Mouse (Mus musculus): ENCODE results near the gene Prpf8. TPM values are rescaled to one million over a fixed set of nuclear protein-coding genes. Genes with fewer than 3 reads are reported as not detected.

Gene Prpf8
- total RNA-seq, 1 experiment: 256 TPM

DNA sequence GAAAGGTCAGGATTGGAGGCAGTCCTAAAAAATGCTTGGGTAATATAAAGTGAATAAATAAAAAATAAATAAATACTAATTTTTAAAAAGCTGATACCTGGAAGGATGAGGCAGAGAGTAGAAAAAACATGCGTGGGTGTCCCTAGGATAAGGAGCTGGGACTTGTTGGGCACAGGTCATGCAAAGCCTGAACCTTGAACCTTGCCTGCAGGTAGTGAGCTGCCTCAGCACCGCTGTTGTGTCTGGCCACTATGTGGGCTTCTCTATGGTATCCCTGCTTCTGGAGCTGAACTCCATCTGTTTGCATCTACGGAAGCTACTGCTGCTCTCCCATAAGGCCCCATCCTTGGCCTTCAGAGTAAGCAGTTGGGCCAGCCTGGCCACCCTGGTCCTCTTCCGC is 17.4 kb upstream of the Prpf8 start:
- Histone ChIP-seq H3K9me3 (ENCODE audit: control insufficient read depth, insufficient read depth, low read depth, low read length) (no peaks in the 10 kb centered on the region), H3K4me3 (ENCODE audit: insufficient read depth in 1 of 2, low read depth in 1 of 2, low read length in 2 of 2, poor library complexity in 1 of 2, severe bottlenecking in 1 of 2) (no peak overlapping the region), H3K36me3 (ENCODE audit: control insufficient read depth, insufficient read depth, low read length, poor library complexity, severe bottlenecking) (no peaks in the 10 kb centered on the region; the same call in 1 of the 2 replicates), H3K9ac (ENCODE audit: insufficient read depth, low read depth, low read length, poor library complexity, severe bottlenecking) (no peak overlapping the region), H3K4me1 (ENCODE audit: control insufficient read depth in 2 of 2, insufficient read depth in 2 of 2, low read length in 2 of 2, poor library complexity in 1 of 2) (peaks cover 2 to 7% of the 10 kb centered on the region in 2 experiments; a peak in 1 of 4 replicates), H3K27ac (ENCODE audit: insufficient read depth, low read depth, low read length, poor library complexity, severe bottlenecking) (no peak overlapping the region)
- in situ Hi-C loops (cut with MboI; ENCODE audit: low sequenced_read_pairs in 2 of 2, unreplicated experiment in 2 of 2): no loop called here
- no peak for DNase-seq (ENCODE audit: low read depth, low spot score)
- TF ChIP-seq CHD2 (IDR thresholded peaks at IDR 0.05; ENCODE audit: low read depth, low read length) (no peak), HCFC1 (IDR thresholded peaks at IDR 0.05; ENCODE audit: borderline replicate concordance, insufficient read depth, low read length) (no peak), MAFK (IDR thresholded peaks at IDR 0.05; ENCODE audit: insufficient read depth, low read depth, low read length) (no peak), ZC3H11A (IDR thresholded peaks at IDR 0.05; ENCODE audit: borderline replicate concordance, low read depth, low read length) (no peak), ZNF384 (IDR thresholded peaks at IDR 0.05; ENCODE audit: low read depth, low read length) (no peak)

DNA sequence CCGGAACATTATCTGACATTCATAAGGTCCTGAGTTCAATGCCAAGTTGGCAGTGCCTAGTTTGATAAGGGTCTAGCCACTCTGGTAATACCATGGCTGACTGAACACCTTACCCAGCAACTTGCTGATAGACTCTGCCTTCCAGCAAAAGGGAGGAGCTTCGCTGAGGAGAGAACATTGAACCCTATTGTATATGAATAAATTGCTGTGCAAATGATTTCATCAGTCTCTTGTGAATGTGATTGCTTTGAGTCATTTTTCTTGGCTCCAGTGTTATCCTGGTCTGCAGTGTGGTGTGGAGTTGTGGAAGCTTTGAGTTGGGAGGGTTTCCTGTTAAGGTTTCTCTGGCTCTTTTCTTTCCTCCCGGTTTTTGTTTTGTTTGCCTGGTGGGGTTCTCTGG is 15.9 kb upstream of the Prpf8 start:
- DNase-seq (ENCODE audit: low read depth, low spot score): no peak
- no peak overlapping the region for H3K9ac ChIP-seq (ENCODE audit: insufficient read depth, low read depth, low read length, poor library complexity, severe bottlenecking)
- TF ChIP-seq CHD2 (IDR thresholded peaks at IDR 0.05; ENCODE audit: low read depth, low read length): no peak
- TF ChIP-seq ZNF384 (IDR thresholded peaks at IDR 0.05; ENCODE audit: low read depth, low read length): no peak
- no peak for TF ChIP-seq ZC3H11A (IDR thresholded peaks at IDR 0.05; ENCODE audit: borderline replicate concordance, low read depth, low read length)
- no peak for TF ChIP-seq MAFK (IDR thresholded peaks at IDR 0.05; ENCODE audit: insufficient read depth, low read depth, low read length)
- TF ChIP-seq HCFC1 (IDR thresholded peaks at IDR 0.05; ENCODE audit: borderline replicate concordance, insufficient read depth, low read length): no peak
- in situ Hi-C loops (cut with MboI; ENCODE audit: low sequenced_read_pairs in 2 of 2, unreplicated experiment in 2 of 2): no loop called here
- H3K4me3 ChIP-seq (ENCODE audit: insufficient read depth in 1 of 2, low read depth in 1 of 2, low read length in 2 of 2, poor library complexity in 1 of 2, severe bottlenecking in 1 of 2): no peak overlapping the region
- no peak overlapping the region for H3K27ac ChIP-seq (ENCODE audit: insufficient read depth, low read depth, low read length, poor library complexity, severe bottlenecking)
- H3K36me3 ChIP-seq (ENCODE audit: control insufficient read depth, insufficient read depth, low read length, poor library complexity, severe bottlenecking): no peaks in the 10 kb centered on the region
- H3K9me3 ChIP-seq (ENCODE audit: control insufficient read depth, insufficient read depth, low read depth, low read length): no peaks in the 10 kb centered on the region
- peaks cover 2 to 7% of the 10 kb centered on the region in 2 experiments; a peak in 1 of 4 replicates for H3K4me1 ChIP-seq (ENCODE audit: control insufficient read depth in 2 of 2, insufficient read depth in 2 of 2, low read length in 2 of 2, poor library complexity in 1 of 2)

DNA sequence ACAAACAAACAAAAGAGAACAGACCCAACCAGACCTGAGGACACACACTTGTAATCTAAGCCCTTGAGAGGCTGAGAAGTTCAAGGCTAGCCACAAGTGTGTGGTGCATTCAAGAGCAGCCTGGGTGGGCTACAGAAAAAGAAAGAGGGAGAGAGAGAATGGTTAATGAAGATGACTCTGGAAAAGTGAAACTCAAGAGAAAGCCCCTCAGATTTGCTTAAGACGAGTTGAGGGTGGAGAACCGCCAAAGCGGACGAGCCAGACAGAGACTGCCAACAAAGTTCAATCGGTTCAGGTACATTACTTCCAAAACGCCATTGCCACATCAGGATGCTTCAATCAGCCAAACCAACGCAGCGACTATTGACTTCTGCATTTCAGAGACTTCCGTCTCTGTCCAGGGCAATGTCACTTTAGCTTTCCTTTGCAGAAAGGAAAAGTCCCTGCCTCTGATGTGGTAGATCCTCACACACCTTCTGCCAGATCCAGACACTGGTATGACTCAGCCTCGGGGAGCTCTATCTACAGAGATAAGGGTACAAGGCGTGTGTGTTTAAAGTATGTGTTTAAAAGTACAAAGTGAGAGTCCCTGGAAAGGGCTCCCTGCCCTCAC is 14.0 kb upstream of the Prpf8 start:
- Histone ChIP-seq H3K9ac (ENCODE audit: insufficient read depth, low read depth, low read length, poor library complexity, severe bottlenecking) (no peak overlapping the region), H3K4me3 (ENCODE audit: insufficient read depth in 1 of 2, low read depth in 1 of 2, low read length in 2 of 2, poor library complexity in 1 of 2, severe bottlenecking in 1 of 2) (no peak overlapping the region), H3K36me3 (ENCODE audit: control insufficient read depth, insufficient read depth, low read length, poor library complexity, severe bottlenecking) (no peaks in the 10 kb centered on the region), H3K9me3 (ENCODE audit: control insufficient read depth, insufficient read depth, low read depth, low read length) (no peaks in the 10 kb centered on the region), H3K4me1 (ENCODE audit: control insufficient read depth in 2 of 2, insufficient read depth in 2 of 2, low read length in 2 of 2, poor library complexity in 1 of 2) (peaks cover under 1 to 7% of the 10 kb centered on the region in 2 experiments; a peak in 1 of 4 replicates), H3K27ac (ENCODE audit: insufficient read depth, low read depth, low read length, poor library complexity, severe bottlenecking) (no peak overlapping the region)
- DNase-seq (ENCODE audit: low read depth, low spot score): no peak
- in situ Hi-C loops (cut with MboI; ENCODE audit: low sequenced_read_pairs in 2 of 2, unreplicated experiment in 2 of 2): no loop called here
- TF ChIP-seq ZNF384 (IDR thresholded peaks at IDR 0.05; ENCODE audit: low read depth, low read length): no peak
- TF ChIP-seq ZC3H11A (IDR thresholded peaks at IDR 0.05; ENCODE audit: borderline replicate concordance, low read depth, low read length): no peak
- no peak for TF ChIP-seq HCFC1 (IDR thresholded peaks at IDR 0.05; ENCODE audit: borderline replicate concordance, insufficient read depth, low read length)
- TF ChIP-seq MAFK (IDR thresholded peaks at IDR 0.05; ENCODE audit: insufficient read depth, low read depth, low read length): no peak
- TF ChIP-seq CHD2 (IDR thresholded peaks at IDR 0.05; ENCODE audit: low read depth, low read length): no peak

DNA sequence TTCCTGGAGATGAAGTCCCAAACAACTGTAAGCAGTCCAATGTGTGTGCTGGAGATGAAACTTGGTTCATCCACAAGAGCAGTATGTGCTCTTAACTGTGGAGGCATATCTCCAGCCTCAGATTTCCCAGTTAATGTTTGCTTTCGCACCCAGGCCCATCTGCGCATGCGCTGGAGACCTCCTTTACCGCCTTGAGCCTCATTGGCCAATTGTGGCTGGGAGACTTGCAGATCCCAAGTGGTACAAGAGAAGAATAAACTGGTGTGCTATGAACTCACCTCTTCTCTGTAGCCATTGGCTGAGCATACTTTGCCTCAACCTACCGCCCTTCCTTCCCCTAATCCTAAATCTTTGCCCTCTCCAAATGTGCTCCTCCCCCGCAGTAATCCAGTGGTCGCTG is 13.2 kb upstream of the Prpf8 start:
- no peaks in the 10 kb centered on the region for H3K9me3 ChIP-seq (ENCODE audit: control insufficient read depth, insufficient read depth, low read depth, low read length)
- no peak overlapping the region for H3K27ac ChIP-seq (ENCODE audit: insufficient read depth, low read depth, low read length, poor library complexity, severe bottlenecking)
- peaks cover 0 to 7% of the 10 kb centered on the region in 2 experiments; a peak in 1 of 4 replicates for H3K4me1 ChIP-seq (ENCODE audit: control insufficient read depth in 2 of 2, insufficient read depth in 2 of 2, low read length in 2 of 2, poor library complexity in 1 of 2)
- no peaks in the 10 kb centered on the region for H3K36me3 ChIP-seq (ENCODE audit: control insufficient read depth, insufficient read depth, low read length, poor library complexity, severe bottlenecking)
- TF ChIP-seq ZC3H11A (IDR thresholded peaks at IDR 0.05; ENCODE audit: borderline replicate concordance, low read depth, low read length) (no peak), HCFC1 (IDR thresholded peaks at IDR 0.05; ENCODE audit: borderline replicate concordance, insufficient read depth, low read length) (no peak), MAFK (IDR thresholded peaks at IDR 0.05; ENCODE audit: insufficient read depth, low read depth, low read length) (no peak), ZNF384 (IDR thresholded peaks at IDR 0.05; ENCODE audit: low read depth, low read length) (no peak), CHD2 (IDR thresholded peaks at IDR 0.05; ENCODE audit: low read depth, low read length) (no peak)
- no peak overlapping the region for H3K9ac ChIP-seq (ENCODE audit: insufficient read depth, low read depth, low read length, poor library complexity, severe bottlenecking)
- in situ Hi-C loops (cut with MboI; ENCODE audit: low sequenced_read_pairs in 2 of 2, unreplicated experiment in 2 of 2): no loop called here
- H3K4me3 ChIP-seq (ENCODE audit: insufficient read depth in 1 of 2, low read depth in 1 of 2, low read length in 2 of 2, poor library complexity in 1 of 2, severe bottlenecking in 1 of 2): no peak overlapping the region
- no peak for DNase-seq (ENCODE audit: low read depth, low spot score)
